Mouse (Mus musculus) CH12.LX (cell line): ENCODE results near the gene Klf8. TPM values are rescaled to one million over a fixed set of nuclear protein-coding genes. Genes with fewer than 3 reads are reported as not detected.

Experiments used
- DNase-seq: peaks from one replicate; pipeline ENCODE4 v3.0.0-alpha.2; 2013; ENCODE audit errors: extremely low read depth
- H3K27ac ChIP-seq: 2 replicates; pipeline ENCODE4 v1.5.1; 2012; ENCODE audit warnings: low read depth, mild to moderate bottlenecking, control low read depth, moderate library complexity; ENCODE audit not compliant: insufficient read depth
- H3K27me3 ChIP-seq: replicated peaks from 2 replicates; pipeline ENCODE3; 2012; ENCODE audit warnings: inconsistent platforms
- H3K36me3 ChIP-seq, 2 experiments: replicated peaks in 1 of 2; 2 replicates each; pipeline versions ENCODE3 to v1.6.1; 2012; ENCODE audit warnings: inconsistent platforms in 1 of 2, low read length in 1 of 2, mild to moderate bottlenecking in 1 of 2, mixed read lengths in 1 of 2, moderate library complexity in 1 of 2; ENCODE audit not compliant: control insufficient read depth in 1 of 2, insufficient read depth in 1 of 2
- H3K4me1 ChIP-seq, 2 experiments: 2 replicates each; pipeline ENCODE4 v1.6.1; 2012; ENCODE audit warnings: inconsistent platforms in 1 of 2, moderate library complexity in 1 of 2; ENCODE audit not compliant: insufficient read depth in 2 of 2, control insufficient read depth in 1 of 2
- H3K4me2 ChIP-seq: 2 replicates; pipeline ENCODE4 v1.6.1; 2012; ENCODE audit warnings: low read depth, mild to moderate bottlenecking, control low read depth; ENCODE audit not compliant: poor library complexity, insufficient read depth, severe bottlenecking
- H3K4me3 ChIP-seq, 3 experiments: fragments of 150-350 bp in 1 of 3; sonication (generic) in 1 of 3; replicated peaks in 1 of 3; 2 replicates each; pipeline versions ENCODE3 to v1.5.1; 2011 to 2012; ENCODE audit warnings: low read depth in 2 of 3, low read length in 2 of 3, mild to moderate bottlenecking in 2 of 3, moderate library complexity in 2 of 3, control low read depth in 1 of 3, improper control_type of control experiment in 1 of 3, inconsistent platforms in 1 of 3, mixed read lengths in 1 of 3; ENCODE audit not compliant: poor library complexity in 1 of 3
- H3K79me2 ChIP-seq: replicated peaks from 2 replicates; pipeline ENCODE4 v1.6.1; 2012; ENCODE audit warnings: mild to moderate bottlenecking, moderate library complexity; ENCODE audit not compliant: control insufficient read depth, poor library complexity, insufficient read depth, severe bottlenecking; ENCODE audit errors: extremely low read depth
- H3K9ac ChIP-seq: 2 replicates; pipeline ENCODE4 v1.6.1; 2012; ENCODE audit warnings: low read depth, mild to moderate bottlenecking, control low read depth, moderate library complexity; ENCODE audit not compliant: insufficient read depth
- H3K9me3 ChIP-seq: replicated peaks from 2 replicates; pipeline ENCODE3; 2012; ENCODE audit warnings: low read length, inconsistent platforms, mixed read lengths
- CHD1 ChIP-seq: IDR thresholded peaks from 2 replicates; pipeline ENCODE4 v1.6.1; 2012; ENCODE audit warnings: low read depth, low read length, improper control_type of control experiment, inconsistent platforms
- ELF1 ChIP-seq: IDR thresholded peaks from 2 replicates; pipeline ENCODE4 v1.6.1; 2014; ENCODE audit warnings: low read depth, mild to moderate bottlenecking, inconsistent platforms, low read length, improper control_type of control experiment
- EP300 ChIP-seq: IDR thresholded peaks from 2 replicates; pipeline ENCODE4 v1.6.1; 2011; ENCODE audit warnings: low read length, improper control_type of control experiment
- ETS1 ChIP-seq: conservative IDR thresholded peaks from 2 replicates; pipeline ENCODE4 v1.6.1; 2012; ENCODE audit warnings: low read depth, mild to moderate bottlenecking, inconsistent platforms, low read length, improper control_type of control experiment, moderate library complexity
- GABPA ChIP-seq: IDR thresholded peaks from 2 replicates; pipeline ENCODE4 v1.6.1; 2012; ENCODE audit warnings: low read depth, low read length, improper control_type of control experiment, inconsistent platforms; ENCODE audit not compliant: insufficient replicate concordance
- HCFC1 ChIP-seq: IDR thresholded peaks from 2 replicates; pipeline ENCODE4 v1.6.1; 2012; ENCODE audit warnings: low read depth, mild to moderate bottlenecking, inconsistent platforms, low read length, improper control_type of control experiment
- IRF4 ChIP-seq: IDR thresholded peaks from 2 replicates; pipeline ENCODE4 v1.6.1; 2014; ENCODE audit warnings: low read depth, mild to moderate bottlenecking, inconsistent platforms, low read length, improper control_type of control experiment
- JUN ChIP-seq: IDR thresholded peaks from 2 replicates; pipeline ENCODE4 v1.6.1; 2011; ENCODE audit warnings: low read depth, mild to moderate bottlenecking, low read length, improper control_type of control experiment, moderate library complexity; ENCODE audit not compliant: insufficient read depth
- JUND ChIP-seq: conservative IDR thresholded peaks from 2 replicates; pipeline ENCODE4 v1.6.1; 2011; ENCODE audit warnings: low read depth, low read length, improper control_type of control experiment
- MAFK ChIP-seq: IDR thresholded peaks from 2 replicates; pipeline ENCODE4 v1.6.1; 2011; ENCODE audit warnings: low read length, improper control_type of control experiment; ENCODE audit not compliant: insufficient replicate concordance
- MXI1 ChIP-seq: IDR thresholded peaks from 2 replicates; pipeline ENCODE4 v1.6.1; 2011; ENCODE audit warnings: mild to moderate bottlenecking, low read depth, low read length, improper control_type of control experiment
- MYC ChIP-seq: IDR thresholded peaks from 2 replicates; pipeline ENCODE4 v1.6.1; 2011; ENCODE audit warnings: low read depth, mild to moderate bottlenecking, improper control_type of control experiment, low read length
- NRF1 ChIP-seq: IDR thresholded peaks from 2 replicates; pipeline ENCODE4 v1.6.1; 2014; ENCODE audit warnings: low read depth, mild to moderate bottlenecking, inconsistent platforms, low read length, improper control_type of control experiment, moderate library complexity
- PAX5 ChIP-seq: IDR thresholded peaks from 2 replicates; pipeline ENCODE4 v1.6.1; 2012; ENCODE audit warnings: low read length, inconsistent platforms, mixed read lengths
- POLR2A ChIP-seq: IDR thresholded peaks from 2 replicates; pipeline ENCODE4 v1.6.1; 2011; ENCODE audit warnings: low read depth, mild to moderate bottlenecking, improper control_type of control experiment, low read length
- POLR2AphosphoS2 ChIP-seq: IDR thresholded peaks from 2 replicates; pipeline ENCODE4 v1.6.1; 2011; ENCODE audit warnings: low read depth, low read length, improper control_type of control experiment
- RCOR1 ChIP-seq: conservative IDR thresholded peaks from 2 replicates; pipeline ENCODE4 v1.6.1; 2012; ENCODE audit warnings: low read depth, mild to moderate bottlenecking, inconsistent platforms, low read length, improper control_type of control experiment
- TBP ChIP-seq: conservative IDR thresholded peaks from 2 replicates; pipeline ENCODE4 v1.6.1; 2011; ENCODE audit warnings: low read depth, low read length, improper control_type of control experiment
- TCF12 ChIP-seq: IDR thresholded peaks from 2 replicates; pipeline ENCODE4 v1.6.1; 2014; ENCODE audit warnings: low read depth, mild to moderate bottlenecking, inconsistent platforms, low read length, improper control_type of control experiment
- UBTF ChIP-seq: IDR thresholded peaks from 2 replicates; pipeline ENCODE4 v1.6.1; 2012; ENCODE audit warnings: low read depth, mild to moderate bottlenecking, inconsistent platforms, low read length, improper control_type of control experiment, moderate library complexity
- USF1 ChIP-seq: IDR thresholded peaks from 2 replicates; pipeline ENCODE4 v1.6.1; 2014; ENCODE audit warnings: low read depth, mild to moderate bottlenecking, inconsistent platforms, low read length, improper control_type of control experiment
- ZKSCAN1 ChIP-seq: IDR thresholded peaks from 2 replicates; pipeline ENCODE4 v1.6.1; 2012; ENCODE audit warnings: low read depth, inconsistent platforms, low read length, improper control_type of control experiment, borderline replicate concordance
- ZNF384 ChIP-seq: IDR thresholded peaks from 2 replicates; pipeline ENCODE4 v1.6.1; 2012; ENCODE audit warnings: low read depth, low read length, improper control_type of control experiment, inconsistent platforms
- dilution Hi-C: fragments of 300-500 bp; cut with MboI; formaldehyde crosslinking; loops from 2 replicates; pipeline ENCODE4 v1.14.3; 2020; ENCODE audit warnings: low sequenced_read_pairs; ENCODE audit not compliant: extremely low pct_unique_long_range_greater_than_20kb, extremely low pct_ligation_motif_present
- in situ Hi-C: fragments of 300-500 bp; cut with MboI; formaldehyde crosslinking; loops from 3 replicates; pipeline ENCODE4 v1.14.3; 2019; ENCODE audit warnings: low sequenced_read_pairs, low pct_ligation_motif_present, low pct_unique_long_range_greater_than_20kb, mixed read lengths
- polyA plus RNA-seq: library from polyadenylated mRNA; unstranded; fragments of >175 nt; gene quantifications from 2 replicates; pipeline ENCODE4 v1.2.1, GENCODE M21; 2012; ENCODE audit warnings: low read depth; ENCODE audit not compliant: insufficient read length
- total RNA-seq, 2 experiments: library from RNA; depleted of rRNA; stranded (reverse); fragments of 300-350 nt in 1 of 2; fragments of >200 nt in 1 of 2; gene quantifications; 2 replicates each; pipeline ENCODE4 v1.2.3; 2012 to 2014

Klf8 gene
- total and polyA plus RNA-seq, 3 experiments: 0.13 to 1.0 (median 0.75) TPM

- H3K9me3 ChIP-seq: no peaks in the 10 kb centered on the region
- no peak overlapping the region for H3K4me3 ChIP-seq
- H3K4me2 ChIP-seq: no peak overlapping the region
- H3K9ac ChIP-seq: no peak overlapping the region
- no peaks in the 10 kb centered on the region for H3K36me3 ChIP-seq
- H3K27me3 ChIP-seq: no peaks in the 10 kb centered on the region
- no peak overlapping the region for H3K27ac ChIP-seq
- no peaks in the 10 kb centered on the region for H3K79me2 ChIP-seq
- dilution Hi-C loops (no loop called here), in situ Hi-C loops (no loop called here)
- no peak for DNase-seq
- H3K4me1 ChIP-seq: no peaks in the 10 kb centered on the region
- TF ChIP-seq JUND (no peak), USF1 (no peak), POLR2A (no peak), POLR2AphosphoS2 (no peak), TCF12 (no peak), RCOR1 (no peak), MAFK (no peak)
Observed at GRCm38 (mm10) chrX:153417067-153417466, 179.8 kb downstream of the Klf8 start.

- TF ChIP-seq CHD1 (no peak), ELF1 (no peak), POLR2AphosphoS2 (no peak), IRF4 (no peak), MXI1 (no peak), JUN (no peak), ZKSCAN1 (no peak), ETS1 (no peak), TBP (no peak), GABPA (no peak), HCFC1 (no peak), UBTF (no peak), PAX5 (no peak), NRF1 (no peak), EP300 (no peak), USF1 (no peak), MYC (no peak), ZNF384 (no peak), RCOR1 (no peak)
- Histone ChIP-seq H3K79me2 (no peaks in the 10 kb centered on the region), H3K36me3 (no peaks in the 10 kb centered on the region), H3K4me2 (no peak overlapping the region), H3K4me1 (peaks cover 0 to 7% of the 10 kb centered on the region in 2 experiments; a peak in 1 of 4 replicates), H3K27ac (no peak overlapping the region), H3K9me3 (no peaks in the 10 kb centered on the region), H3K9ac (no peak overlapping the region), H3K4me3 (no peak overlapping the region), H3K27me3 (no peaks in the 10 kb centered on the region)
- in situ Hi-C loops: no loop called here
- dilution Hi-C loops: no loop called here
- peak; percentile 43 for DNase-seq
Observed at GRCm38 (mm10) chrX:153433659-153434293, 196.5 kb downstream of the Klf8 start.
